Mouse (Mus musculus) brain, embryonic 14.5 days (tissue): ENCODE measurements at regions not wholly inside any gene's neighbourhood (a gene's known extent, or its start where the extent isn't known, plus 50 kb on each side); places are given as distances from the start of the nearest gene placed in this dataset.
"Not testable (repeated sequence)": the region's sequence is repeated elsewhere in the genome, so short reads cannot be mapped to it uniquely, and the experiment has no call there.

ENCODE experiments used
- DNase-seq: peaks from one replicate; pipeline ENCODE4 v3.0.0-alpha.2; 2011; ENCODE audit warnings: low read depth
- CTCF ChIP-seq: fragments of 200-500 bp; IDR thresholded peaks from 2 replicates; pipeline ENCODE4 v1.5.1; 2012; ENCODE audit warnings: inconsistent platforms, mild to moderate bottlenecking, moderate library complexity, borderline replicate concordance; ENCODE audit not compliant: insufficient read depth, insufficient read length; ENCODE audit errors: extremely low read depth
- POLR2A ChIP-seq: fragments of 200-500 bp; IDR thresholded peaks from 2 replicates; pipeline ENCODE4 v1.6.1; 2012; ENCODE audit warnings: mild to moderate bottlenecking, inconsistent platforms, borderline replicate concordance; ENCODE audit not compliant: poor library complexity, insufficient read depth, insufficient read length, severe bottlenecking; ENCODE audit errors: extremely low read depth

- TF ChIP-seq POLR2A (no peak), CTCF (no peak)
- peak; percentile 59 for DNase-seq
Measured at GRCm38 (mm10) chr6:44010946-44011345, 344.9 kb upstream of the Tpk1 start.

GRCm38 (mm10) chr6:44007196-44007595, 341.1 kb upstream of the Tpk1 start:
- not testable (repeated sequence) for DNase-seq
